Mouse (Mus musculus) liver, postnatal 0 days (tissue): ENCODE data around the gene Sipa1.

Experiments used
- CTCF ChIP-seq: sonication (generic); IDR thresholded peaks from 2 replicates; pipeline ENCODE4 v1.5.1; 2016; ENCODE audit warnings: antibody characterized with exemption, low read depth
- EP300 ChIP-seq: IDR thresholded peaks from 2 replicates; pipeline ENCODE4 v1.6.1; 2016; ENCODE audit warnings: antibody characterized with exemption, low read depth, mild to moderate bottlenecking

DNA sequence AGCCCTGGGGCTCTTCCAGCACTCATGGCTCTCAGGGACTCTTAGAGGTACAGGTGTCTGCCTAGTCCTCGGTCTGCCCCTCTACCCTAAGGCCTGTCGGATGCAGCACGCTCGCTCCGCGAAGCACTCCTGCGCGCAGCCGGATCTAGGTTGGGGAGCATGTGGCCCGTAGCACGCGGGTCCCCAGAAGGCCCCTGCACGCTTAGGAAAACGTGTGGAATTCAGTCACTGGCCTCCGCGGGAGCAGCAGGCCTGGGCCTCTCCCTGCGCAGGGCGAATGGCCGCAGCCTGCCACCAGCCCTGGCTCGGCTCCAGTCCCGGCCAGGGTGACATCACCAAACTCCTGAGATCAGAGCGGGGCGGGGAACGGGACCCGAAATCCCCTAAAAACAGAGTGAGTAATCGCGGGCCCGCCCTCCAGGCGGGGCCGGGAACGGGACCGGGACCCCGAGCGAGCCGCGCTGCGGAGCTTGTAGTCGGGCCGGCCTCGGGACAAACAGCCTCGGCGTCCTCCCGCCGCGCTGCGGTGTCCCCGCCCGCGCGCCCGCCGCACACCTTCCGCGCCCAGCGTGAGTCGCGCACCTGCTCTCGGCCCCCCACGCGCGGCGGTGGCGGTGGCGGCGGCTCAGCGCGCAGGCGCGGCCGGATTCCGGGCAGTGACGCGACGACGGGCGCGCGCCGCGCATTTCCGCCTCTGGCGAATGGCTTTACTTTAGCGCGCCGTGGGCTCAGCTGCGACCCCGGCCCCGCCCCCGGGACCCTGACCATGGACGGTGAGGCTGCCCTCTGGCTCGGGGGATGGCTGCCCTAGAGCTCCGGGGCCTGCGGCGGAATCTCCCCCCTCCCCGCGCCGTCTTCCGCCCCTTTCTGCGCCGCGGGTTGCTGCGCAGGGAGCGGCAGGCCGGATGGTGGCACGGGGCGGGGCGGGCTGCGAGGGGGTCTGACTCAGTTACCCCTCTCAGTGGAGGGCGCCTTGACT is 26.1 kb downstream of the Sipa1 start, which contains the start of gene Rela:
- TF ChIP-seq CTCF (no peak), EP300 (no peak)
